In the genomic region with DNA sequence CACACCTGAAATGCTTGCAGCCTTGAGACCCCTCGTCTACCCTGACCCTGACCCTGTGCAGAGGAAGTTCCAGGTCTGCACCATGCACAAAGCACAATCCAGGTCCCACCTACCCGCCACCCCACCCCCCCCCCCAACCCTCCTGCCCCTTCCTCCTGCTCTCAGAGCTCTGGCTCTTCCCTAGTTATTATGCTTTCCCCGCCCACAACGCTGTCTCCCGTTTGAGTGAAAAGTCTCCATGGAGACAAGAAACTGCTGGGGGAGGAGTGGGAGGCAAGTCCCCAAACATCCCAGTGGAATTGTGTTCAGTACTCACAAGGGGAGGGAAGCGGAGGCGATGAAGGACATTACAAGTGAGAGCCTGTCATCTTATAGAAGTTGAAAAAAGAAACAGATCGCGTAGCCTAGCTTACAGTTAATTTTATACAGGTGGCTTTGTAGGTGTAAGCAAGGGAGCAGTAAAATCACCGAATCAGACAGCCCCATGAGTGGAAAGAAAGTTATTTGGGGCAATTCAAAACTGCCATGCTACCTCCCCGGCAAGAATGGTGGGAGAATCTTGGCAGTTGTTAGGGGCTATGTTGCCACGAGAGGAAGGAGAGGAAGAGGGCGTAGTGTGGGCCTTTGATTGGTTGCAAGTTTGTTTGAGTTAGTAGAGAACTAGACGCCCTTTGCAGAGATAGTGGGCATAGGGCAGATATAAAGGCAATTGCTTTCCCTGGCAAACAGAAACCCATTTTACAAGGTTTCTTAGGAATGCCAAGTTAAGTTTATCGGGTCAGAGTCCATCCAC, we compare ENCODE assay signal across 7 mouse cellular contexts. TPM values are rescaled to one million over a fixed set of nuclear protein-coding genes. Genes with fewer than 3 reads are reported as not detected.
DNase-seq lines count a peak whose midpoint lies in the region; ATAC-seq and TF ChIP-seq lines count a peak whose summit lies in the region.

No protein-coding gene starts in this region.

- ATAC-seq in embryonic facial prominence, embryonic 12.5 days (ENCODE audit: insufficient number of reproducible peaks, insufficient read depth, low FRiP score, low TSS enrichment) = peak; percentile 77
- ATAC-seq in hindbrain, embryonic 15.5 days (ENCODE audit: low FRiP score, low read depth) = peak; percentile 76
- ATAC-seq in megakaryocyte progenitor cell, adult 5-6 weeks (replicated peaks; ENCODE audit: poor library complexity) = no peak

- H3K4me2 ChIP-seq in embryonic facial prominence, embryonic 12.5 days (replicated peaks) = peak overlapping the region; percentile 40
- peak overlapping the region; percentile 38 for H3K4me2 ChIP-seq in hindbrain, embryonic 15.5 days

- H3K4me1 ChIP-seq in embryonic facial prominence, embryonic 12.5 days = peaks cover 10% of the 10 kb centered on the region
- 0 out of 2 replicates have a peak, but pooled peaks cover 3% of the 10 kb centered on the region for H3K4me1 ChIP-seq in hindbrain, embryonic 15.5 days (replicated peaks)
- peaks cover 9% of the 10 kb centered on the region for H3K4me1 ChIP-seq in limb, embryonic 10.5 days

- H3K36me3 ChIP-seq in embryonic facial prominence, embryonic 12.5 days = no peaks in the 10 kb centered on the region
- no peaks in the 10 kb centered on the region for H3K36me3 ChIP-seq in hindbrain, embryonic 15.5 days
- no peaks in the 10 kb centered on the region for H3K36me3 ChIP-seq in limb, embryonic 10.5 days

- no peak overlapping the region for H3K9ac ChIP-seq in embryonic facial prominence, embryonic 12.5 days
- no peak overlapping the region for H3K9ac ChIP-seq in hindbrain, embryonic 15.5 days

- no peak for TF ChIP-seq POLR2A in brain, embryonic 14.5 days (IDR thresholded peaks at IDR 0.05; ENCODE audit: borderline replicate concordance, extremely low read depth, insufficient read depth, insufficient read length, poor library complexity, severe bottlenecking)

- no peaks in the 10 kb centered on the region for H3K9me3 ChIP-seq in embryonic facial prominence, embryonic 12.5 days
- H3K9me3 ChIP-seq in hindbrain, embryonic 15.5 days = no peaks in the 10 kb centered on the region
- no peaks in the 10 kb centered on the region for H3K9me3 ChIP-seq in limb, embryonic 10.5 days (replicated peaks)

- no peak for TF ChIP-seq CTCF in brain, embryonic 14.5 days (IDR thresholded peaks at IDR 0.05; ENCODE audit: borderline replicate concordance, extremely low read depth, insufficient read depth, insufficient read length)

- WGBS in embryonic facial prominence, embryonic 12.5 days = 29% methylated on average over 15 of the region's 15 CpGs
- WGBS in hindbrain, embryonic 15.5 days = 21% methylated on average over 15 of the region's 15 CpGs
- 37% methylated on average over 15 of the region's 15 CpGs for WGBS in limb, embryonic 10.5 days

- 0 out of 2 replicates have a peak overlapping the region, but pooled peaks have one; percentile 9 for H3K4me3 ChIP-seq in embryonic facial prominence, embryonic 12.5 days
- H3K4me3 ChIP-seq in hindbrain, embryonic 15.5 days = peak overlapping the region; percentile 13; the same call in 1 of the 2 replicates
- H3K4me3 ChIP-seq in limb, embryonic 10.5 days = peak overlapping the region; percentile 10; the same call in 1 of the 2 replicates

- no peak overlapping the region for H3K27ac ChIP-seq in embryonic facial prominence, embryonic 12.5 days
- no peak overlapping the region for H3K27ac ChIP-seq in hindbrain, embryonic 15.5 days (replicated peaks)
- no peak overlapping the region for H3K27ac ChIP-seq in limb, embryonic 10.5 days

- no peaks in the 10 kb centered on the region for H3K27me3 ChIP-seq in embryonic facial prominence, embryonic 12.5 days
- H3K27me3 ChIP-seq in hindbrain, embryonic 15.5 days = no peaks in the 10 kb centered on the region
- H3K27me3 ChIP-seq in limb, embryonic 10.5 days (ENCODE audit: low read depth, poor library complexity, severe bottlenecking) = no peaks in the 10 kb centered on the region

- DNase-seq in brain, embryonic 14.5 days (ENCODE audit: low read depth) = peak; percentile 84
- no peak for DNase-seq in limb, embryonic 10.5 days (ENCODE audit: low spot score)
- peak; percentile 57 for DNase-seq in right cerebral cortex, postnatal 25 days
- DNase-seq in urinary bladder, postnatal 10 days (ENCODE audit: low spot score) = no peak

RNA-seq across cellular contexts. Expression of a gene that starts 32.7 kb away (rescaled TPM):
- polyA plus RNA-seq in brain, embryonic 14.5 days (2012; rRNA removed) = 0.18 and 0.30 TPM in 2 replicates
- 0.17 and 0.19 TPM in 2 replicates for polyA plus RNA-seq in embryonic facial prominence, embryonic 12.5 days (2016; fragmentation: Nextera tagmentation; extraction: Ambion mirVana)
- polyA plus RNA-seq in hindbrain, embryonic 15.5 days (2015; fragmentation: Nextera tagmentation; extraction: Ambion mirVana) = 0.08 and 0.13 TPM in 2 replicates
- polyA plus RNA-seq in limb, embryonic 10.5 days (2016; fragmentation: Nextera tagmentation; extraction: Ambion mirVana) = 0.09 and 0.11 TPM in 2 replicates
- total RNA-seq in megakaryocyte progenitor cell, adult 5-6 weeks (2015) = not detected in 2 replicates
- total RNA-seq in megakaryocyte progenitor cell, adult 5-6 weeks (2017) = not detected in 2 replicates

Comparison
In these comparisons a context has a peak if more than half of its experiments do, and no peak if none do; other contexts are left out.
1. DNase-seq: peak in brain, embryonic 14.5 days (single experiment) and right cerebral cortex, postnatal 25 days (single experiment); none in limb, embryonic 10.5 days (single experiment) and urinary bladder, postnatal 10 days (single experiment).
2. Peak in every context shown above with its lines, with median percentiles within 50 percentile points of each other: H3K4me3 ChIP-seq.